Mouse (Mus musculus) CH12.LX (cell line): ENCODE data around the gene Tcp10c. TPM values are rescaled to one million over a fixed set of nuclear protein-coding genes. Genes with fewer than 3 reads are reported as not detected.
"Not testable (repeated sequence)": the region's sequence is repeated elsewhere in the genome, so short reads cannot be mapped to it uniquely, and the experiment has no call there.

Experiments used
- DNase-seq: peaks from one replicate; pipeline ENCODE4 v3.0.0-alpha.2; 2013; ENCODE audit errors: extremely low read depth
- H3K27ac ChIP-seq: 2 replicates; pipeline ENCODE4 v1.5.1; 2012; ENCODE audit warnings: low read depth, mild to moderate bottlenecking, control low read depth, moderate library complexity; ENCODE audit not compliant: insufficient read depth
- H3K27me3 ChIP-seq: replicated peaks from 2 replicates; pipeline ENCODE3; 2012; ENCODE audit warnings: inconsistent platforms
- H3K36me3 ChIP-seq, 2 experiments: replicated peaks in 1 of 2; 2 replicates each; pipeline versions ENCODE3 to v1.6.1; 2012; ENCODE audit warnings: inconsistent platforms in 1 of 2, low read length in 1 of 2, mild to moderate bottlenecking in 1 of 2, mixed read lengths in 1 of 2, moderate library complexity in 1 of 2; ENCODE audit not compliant: control insufficient read depth in 1 of 2, insufficient read depth in 1 of 2
- H3K4me1 ChIP-seq, 2 experiments: 2 replicates each; pipeline ENCODE4 v1.6.1; 2012; ENCODE audit warnings: inconsistent platforms in 1 of 2, moderate library complexity in 1 of 2; ENCODE audit not compliant: insufficient read depth in 2 of 2, control insufficient read depth in 1 of 2
- H3K4me2 ChIP-seq: 2 replicates; pipeline ENCODE4 v1.6.1; 2012; ENCODE audit warnings: low read depth, mild to moderate bottlenecking, control low read depth; ENCODE audit not compliant: poor library complexity, insufficient read depth, severe bottlenecking
- H3K4me3 ChIP-seq, 3 experiments: fragments of 150-350 bp in 1 of 3; sonication (generic) in 1 of 3; replicated peaks in 1 of 3; 2 replicates each; pipeline versions ENCODE3 to v1.5.1; 2011 to 2012; ENCODE audit warnings: low read depth in 2 of 3, low read length in 2 of 3, mild to moderate bottlenecking in 2 of 3, moderate library complexity in 2 of 3, control low read depth in 1 of 3, improper control_type of control experiment in 1 of 3, inconsistent platforms in 1 of 3, mixed read lengths in 1 of 3; ENCODE audit not compliant: poor library complexity in 1 of 3
- H3K79me2 ChIP-seq: replicated peaks from 2 replicates; pipeline ENCODE4 v1.6.1; 2012; ENCODE audit warnings: mild to moderate bottlenecking, moderate library complexity; ENCODE audit not compliant: control insufficient read depth, poor library complexity, insufficient read depth, severe bottlenecking; ENCODE audit errors: extremely low read depth
- H3K9ac ChIP-seq: 2 replicates; pipeline ENCODE4 v1.6.1; 2012; ENCODE audit warnings: low read depth, mild to moderate bottlenecking, control low read depth, moderate library complexity; ENCODE audit not compliant: insufficient read depth
- H3K9me3 ChIP-seq: replicated peaks from 2 replicates; pipeline ENCODE3; 2012; ENCODE audit warnings: low read length, inconsistent platforms, mixed read lengths
- dilution Hi-C: fragments of 300-500 bp; cut with MboI; formaldehyde crosslinking; loops from 2 replicates; pipeline ENCODE4 v1.14.3; 2020; ENCODE audit warnings: low sequenced_read_pairs; ENCODE audit not compliant: extremely low pct_unique_long_range_greater_than_20kb, extremely low pct_ligation_motif_present
- in situ Hi-C: fragments of 300-500 bp; cut with MboI; formaldehyde crosslinking; loops from 3 replicates; pipeline ENCODE4 v1.14.3; 2019; ENCODE audit warnings: low sequenced_read_pairs, low pct_ligation_motif_present, low pct_unique_long_range_greater_than_20kb, mixed read lengths
- polyA plus RNA-seq: library from polyadenylated mRNA; unstranded; fragments of >175 nt; gene quantifications from 2 replicates; pipeline ENCODE4 v1.2.1, GENCODE M21; 2012; ENCODE audit warnings: low read depth; ENCODE audit not compliant: insufficient read length
- total RNA-seq, 2 experiments: library from RNA; depleted of rRNA; stranded (reverse); fragments of 300-350 nt in 1 of 2; fragments of >200 nt in 1 of 2; gene quantifications; 2 replicates each; pipeline ENCODE4 v1.2.3; 2012 to 2014

Gene Tcp10c
- total and polyA plus RNA-seq, 3 experiments: not detected

- H3K27ac ChIP-seq, H3K36me3 ChIP-seq, dilution Hi-C loops, DNase-seq, H3K4me1 ChIP-seq, H3K4me3 ChIP-seq, H3K79me2 ChIP-seq, H3K9ac ChIP-seq, H3K4me2 ChIP-seq, H3K9me3 ChIP-seq, in situ Hi-C loops, H3K27me3 ChIP-seq: not testable (repeated sequence)
These were observed 9.8 kb downstream of the Tcp10c start for GRCm38 (mm10) chr17:13364196-13364595.

- H3K4me1 ChIP-seq, H3K9me3 ChIP-seq, H3K27me3 ChIP-seq, in situ Hi-C loops, dilution Hi-C loops, H3K4me3 ChIP-seq, H3K36me3 ChIP-seq, H3K79me2 ChIP-seq, H3K4me2 ChIP-seq, H3K27ac ChIP-seq, DNase-seq, H3K9ac ChIP-seq: not testable (repeated sequence)
These were observed 12.8 kb downstream of the Tcp10c start for GRCm38 (mm10) chr17:13367181-13367580.

GRCm38 (mm10) chr17:13368658-13369057 lies 14.3 kb downstream of the Tcp10c start:
- H3K4me2 ChIP-seq, H3K4me3 ChIP-seq, H3K36me3 ChIP-seq, in situ Hi-C loops, H3K27ac ChIP-seq, H3K9me3 ChIP-seq, H3K79me2 ChIP-seq, H3K9ac ChIP-seq, H3K4me1 ChIP-seq, H3K27me3 ChIP-seq, dilution Hi-C loops, DNase-seq: not testable (repeated sequence)

- dilution Hi-C loops, H3K9me3 ChIP-seq, H3K36me3 ChIP-seq, H3K9ac ChIP-seq, H3K79me2 ChIP-seq, DNase-seq, H3K27me3 ChIP-seq, H3K27ac ChIP-seq, H3K4me3 ChIP-seq, H3K4me2 ChIP-seq, in situ Hi-C loops, H3K4me1 ChIP-seq: not testable (repeated sequence)
These were observed 16.4 kb downstream of the Tcp10c start for GRCm38 (mm10) chr17:13370746-13371145.

- H3K4me2 ChIP-seq, DNase-seq, H3K4me1 ChIP-seq, H3K4me3 ChIP-seq, H3K36me3 ChIP-seq, H3K27me3 ChIP-seq, in situ Hi-C loops, dilution Hi-C loops, H3K27ac ChIP-seq, H3K9ac ChIP-seq, H3K9me3 ChIP-seq, H3K79me2 ChIP-seq: not testable (repeated sequence)
These were observed 24.0 kb downstream of the Tcp10c start for GRCm38 (mm10) chr17:13378341-13378740.

- H3K4me2 ChIP-seq, H3K27ac ChIP-seq, in situ Hi-C loops, H3K9ac ChIP-seq, H3K27me3 ChIP-seq, H3K79me2 ChIP-seq, H3K36me3 ChIP-seq, H3K4me3 ChIP-seq, H3K9me3 ChIP-seq, DNase-seq, dilution Hi-C loops, H3K4me1 ChIP-seq: not testable (repeated sequence)
These were observed 25.7 kb downstream of the Tcp10c start for GRCm38 (mm10) chr17:13379951-13380615.
